Mouse (Mus musculus) v-Abl transformed pro-B cells (cell line): ENCODE results near the gene Pcbp2.

Experiments used
- in situ Hi-C, 2 experiments: fragments of 400-800 bp; cut with MboI; formaldehyde crosslinking; loops; one replicate each; pipeline ENCODE4 v1.15.1; 2025; ENCODE audit not compliant: unreplicated experiment in 2 of 2

The Pcbp2 gene

GRCm38 (mm10) chr15:102547478-102547877 is 77.1 kb downstream of the Pcbp2 start:
- in situ Hi-C loops, result loop anchor here in 1 of 2 experiments (10.0 to 25.0 kb wide), 2 partner anchors 107 to 915 kb away; partner anchors contain the start of gene Nckap1l
